Mouse (Mus musculus) bone marrow, adult 2 months (tissue): ENCODE measurements around the gene Tmtc4.

Experiments used
- CTCF ChIP-seq: fragments of 200-500 bp; IDR thresholded peaks from 2 replicates; pipeline ENCODE4 v1.5.1; 2011; ENCODE audit warnings: low read length, control low read depth; ENCODE audit not compliant: control insufficient read depth, insufficient read depth
- POLR2A ChIP-seq: fragments of 200-500 bp; IDR thresholded peaks from 2 replicates; pipeline ENCODE4 v1.6.1; 2011; ENCODE audit warnings: low read depth, mild to moderate bottlenecking, control low read depth, low read length, borderline replicate concordance; ENCODE audit not compliant: control insufficient read depth

- TF ChIP-seq CTCF, result no peak
- TF ChIP-seq POLR2A, result no peak
Measured at GRCm38 (mm10) chr14:122943475-122943853, 40.4 kb downstream of the Tmtc4 start.
